Mouse (Mus musculus) stomach, embryonic 16.5 days (tissue): ENCODE results near the gene Zdhhc12. TPM values are rescaled to one million over a fixed set of nuclear protein-coding genes. Genes with fewer than 3 reads are reported as not detected.

Experiments used
- ATAC-seq: fragments of 200-750 bp; cut with Nextera tagmentation; 2 replicates; pipeline ENCODE4 v1.8.0; 2017; ENCODE audit warnings: moderate number of reproducible peaks, moderate TSS enrichment; ENCODE audit not compliant: insufficient read depth, low FRiP score
- H3K27ac ChIP-seq: fragments of 300-500 bp; sonication (generic); 2 replicates; pipeline ENCODE4 v1.5.1; 2014; ENCODE audit warnings: low read length
- H3K27me3 ChIP-seq: fragments of 300-500 bp; sonication (generic); 2 replicates; pipeline ENCODE4 v1.6.1; 2014; ENCODE audit warnings: low read length, control low read depth, mixed read lengths; ENCODE audit not compliant: control insufficient read depth, insufficient read depth
- H3K36me3 ChIP-seq: fragments of 300-500 bp; sonication (generic); 2 replicates; pipeline ENCODE4 v1.6.1; 2014; ENCODE audit warnings: low read length; ENCODE audit not compliant: control insufficient read depth, insufficient read depth
- H3K4me1 ChIP-seq: fragments of 300-500 bp; sonication (generic); 2 replicates; pipeline ENCODE4 v1.6.1; 2014; ENCODE audit warnings: low read length, control low read depth, mixed read lengths; ENCODE audit not compliant: control insufficient read depth, insufficient read depth
- H3K4me2 ChIP-seq: fragments of 300-500 bp; sonication (generic); 2 replicates; pipeline ENCODE4 v1.6.1; 2014; ENCODE audit warnings: low read depth, low read length, mixed read lengths
- H3K4me3 ChIP-seq: fragments of 300-500 bp; sonication (generic); replicated peaks from 2 replicates; pipeline ENCODE4 v1.5.1; 2014; ENCODE audit warnings: mild to moderate bottlenecking, low read length
- H3K9ac ChIP-seq: fragments of 300-500 bp; sonication (generic); 2 replicates; pipeline ENCODE4 v1.6.1; 2014; ENCODE audit warnings: low read length
- H3K9me3 ChIP-seq: fragments of 300-500 bp; sonication (generic); replicated peaks from 2 replicates; pipeline ENCODE4 v1.6.1; 2016; ENCODE audit warnings: low read length, control low read depth; ENCODE audit not compliant: control insufficient read depth
- WGBS: fragments of 180-500 bp; shearing (Covaris S2); extraction: QIAGEN DNeasy Blood & Tissue Kit; methylation state at CpG from one replicate; pipeline ENCODE4 v1.1.7; 2014; 5-methylcytosine and 5-hydroxymethylcytosine counted together
- polyA plus RNA-seq: library from polyadenylated mRNA; unstranded; fragments of >200 nt; fragmentation: Nextera tagmentation; extraction: Ambion mirVana; gene quantifications from 2 replicates; pipeline ENCODE4 v1.2.1, GENCODE M21; 2015

The Zdhhc12 gene
- polyA plus RNA-seq, 1 experiment from 2014 or later = 41.4 TPM

DNA sequence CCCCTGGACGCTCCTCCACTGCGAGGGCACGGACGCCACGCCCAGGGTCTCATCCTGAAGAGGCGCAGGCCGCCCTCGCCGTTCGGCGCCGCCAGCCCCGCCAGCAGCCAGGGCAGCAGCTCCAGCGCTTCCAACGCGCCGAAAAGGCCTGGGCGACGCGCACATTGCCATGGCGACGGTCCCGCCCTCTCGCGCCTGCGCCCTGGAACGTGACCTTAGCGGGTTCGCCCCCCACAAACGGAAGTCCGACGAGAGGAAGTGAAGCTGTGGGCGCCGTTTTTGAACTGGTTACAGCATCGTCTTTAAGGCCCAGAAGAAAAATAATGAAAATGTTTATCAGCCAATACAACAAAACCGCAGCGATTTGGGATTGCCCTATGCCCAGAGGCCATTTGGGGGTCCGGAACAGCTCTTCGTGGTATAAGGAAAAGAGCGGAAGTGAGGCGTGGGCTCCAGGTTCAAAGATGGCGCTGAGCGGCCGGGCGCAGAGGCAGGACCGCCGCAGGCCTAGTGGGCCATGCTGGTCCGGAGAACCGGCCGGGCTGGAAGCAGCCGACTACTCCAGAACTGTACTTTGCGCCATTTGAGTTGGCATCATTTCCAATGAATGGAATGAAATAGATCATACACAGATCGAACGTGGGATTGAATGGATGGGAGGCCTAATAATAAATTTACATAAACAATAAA, 44.6 kb downstream of the Zdhhc12 start, which contains the start of gene Wdr34:
Gene Wdr34 (minus strand): TSS at position 183 of the 690 bp plus-strand sequence.
- WGBS = under 1% methylated on average over 54 of the region's 54 CpGs
- no peaks in the 10 kb centered on the region for H3K27me3 ChIP-seq
- H3K27ac ChIP-seq = peak within 1 kb of the TSS; percentile 95
- H3K4me1 ChIP-seq = 0 out of 2 replicates have a peak, but pooled peaks cover 7% of the 10 kb centered on the region
- ATAC-seq = peak; percentile 97
- no peaks in the 10 kb centered on the region for H3K9me3 ChIP-seq
- H3K9ac ChIP-seq = peak within 1 kb of the TSS; percentile 82
- H3K4me3 ChIP-seq = peak within 1 kb of the TSS; percentile 73
- no peaks in the 10 kb centered on the region for H3K36me3 ChIP-seq
- peak within 1 kb of the TSS; percentile 61 for H3K4me2 ChIP-seq

DNA sequence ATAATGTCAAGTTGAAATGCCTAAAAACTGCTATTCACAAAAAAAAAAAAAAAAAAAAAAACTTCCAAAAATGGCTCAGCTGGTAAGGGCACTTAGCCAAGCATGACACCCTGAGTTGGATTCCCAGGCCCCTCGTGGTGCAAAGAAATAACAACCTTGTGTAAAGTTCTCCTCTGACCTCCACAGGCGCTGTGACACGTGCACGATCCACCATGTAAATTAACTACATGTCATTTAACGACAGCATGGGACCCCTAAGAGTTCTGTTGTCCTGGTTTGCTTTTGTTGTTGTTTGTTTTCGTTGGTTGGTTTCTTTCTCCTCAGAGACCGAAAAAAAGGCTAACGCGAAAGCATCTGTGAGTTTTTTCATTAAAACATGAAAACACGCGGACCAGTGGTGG, 45.3 kb downstream of the Zdhhc12 start:
- Histone ChIP-seq H3K4me1 (0 out of 2 replicates have a peak, but pooled peaks cover 7% of the 10 kb centered on the region), H3K27me3 (no peaks in the 10 kb centered on the region), H3K27ac (peak overlapping the region; percentile 95), H3K4me3 (peak overlapping the region; percentile 73), H3K36me3 (no peaks in the 10 kb centered on the region), H3K9ac (peak overlapping the region; percentile 82), H3K4me2 (peak overlapping the region; percentile 61), H3K9me3 (no peaks in the 10 kb centered on the region)
- ATAC-seq = no peak
- WGBS = 51% methylated on average over 11 of the region's 11 CpGs

DNA sequence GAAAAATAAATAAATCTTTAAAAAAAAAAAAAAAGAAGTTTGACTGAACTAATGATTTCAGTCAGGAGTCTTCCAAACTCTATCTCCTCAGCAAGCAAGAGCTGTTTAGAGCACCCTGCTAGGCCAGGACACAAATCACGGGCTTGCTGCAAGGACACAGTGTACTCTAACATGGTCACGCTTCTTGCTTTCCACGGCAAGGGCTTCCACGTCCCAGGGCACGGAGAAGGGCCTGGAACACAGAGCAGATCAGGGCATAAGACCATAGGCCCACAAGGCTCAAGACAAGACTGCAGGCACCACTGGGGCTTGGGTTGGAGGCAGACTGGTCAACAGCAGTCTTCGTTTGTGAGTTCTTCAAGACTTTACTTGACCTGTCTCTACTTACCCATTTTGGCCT, 46.3 kb downstream of the Zdhhc12 start:
- no peak overlapping the region for H3K27ac ChIP-seq
- 92% methylated on average over 6 of the region's 6 CpGs for WGBS
- H3K4me1 ChIP-seq = 0 out of 2 replicates have a peak, but pooled peaks cover 7% of the 10 kb centered on the region
- ATAC-seq = no peak
- no peak overlapping the region for H3K9ac ChIP-seq
- H3K9me3 ChIP-seq = no peaks in the 10 kb centered on the region
- H3K4me2 ChIP-seq = no peak overlapping the region
- H3K36me3 ChIP-seq = no peaks in the 10 kb centered on the region
- H3K27me3 ChIP-seq = no peaks in the 10 kb centered on the region
- no peak overlapping the region for H3K4me3 ChIP-seq

DNA sequence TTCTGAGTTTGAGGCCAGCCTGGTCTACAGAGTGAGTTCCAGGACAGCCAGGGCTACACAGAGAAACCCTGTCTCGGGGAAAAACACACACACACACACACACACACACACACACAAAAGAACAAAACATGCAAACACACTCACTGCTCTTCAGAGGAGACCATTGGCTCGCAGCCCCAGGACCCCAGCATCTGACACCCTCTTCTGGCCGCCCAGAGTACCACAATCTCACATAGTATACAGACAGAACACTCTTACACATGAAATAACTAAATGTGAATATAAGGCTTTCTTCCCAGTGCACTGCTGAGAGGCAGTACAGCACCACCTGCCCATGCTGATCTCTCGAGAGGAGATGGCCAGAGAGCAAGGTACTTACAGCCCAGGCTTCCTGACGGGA, 48.9 kb downstream of the Zdhhc12 start:
- ATAC-seq = no peak
- Histone ChIP-seq H3K27me3 (no peaks in the 10 kb centered on the region), H3K9me3 (no peaks in the 10 kb centered on the region), H3K9ac (no peak overlapping the region), H3K4me3 (no peak overlapping the region), H3K4me2 (no peak overlapping the region), H3K4me1 (0 out of 2 replicates have a peak, but pooled peaks cover 7% of the 10 kb centered on the region), H3K36me3 (no peaks in the 10 kb centered on the region), H3K27ac (no peak overlapping the region)
- WGBS = 84% methylated on average over 5 of the region's 5 CpGs

DNA sequence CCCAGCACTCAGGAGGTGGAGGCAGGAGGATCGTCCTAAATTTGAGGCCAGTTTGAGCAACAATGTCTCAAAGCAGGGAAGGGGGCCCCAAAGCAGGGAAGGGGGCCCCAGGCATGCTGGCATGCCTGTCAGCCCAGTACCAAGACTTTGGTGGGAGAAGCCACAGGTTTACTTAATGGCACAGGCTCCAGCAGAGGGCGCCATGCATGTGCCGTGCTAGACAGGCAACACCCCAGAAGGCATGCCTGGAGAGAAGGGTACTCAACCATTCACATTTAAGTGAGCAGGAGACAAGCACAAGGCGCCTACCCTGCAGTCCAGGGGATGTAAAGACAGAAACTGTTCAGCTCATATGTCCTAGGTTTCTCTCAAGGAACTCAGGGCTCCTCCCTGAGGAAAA, 51.0 kb downstream of the Zdhhc12 start:
- Histone ChIP-seq H3K4me3 (no peak overlapping the region), H3K4me1 (no peaks in the 10 kb centered on the region), H3K27me3 (no peaks in the 10 kb centered on the region), H3K27ac (no peak overlapping the region), H3K9me3 (no peaks in the 10 kb centered on the region), H3K4me2 (no peak overlapping the region), H3K9ac (no peak overlapping the region), H3K36me3 (no peaks in the 10 kb centered on the region)
- WGBS = 9% methylated on average over 4 of the region's 4 CpGs
- peak; percentile 70 for ATAC-seq

Other genes with a start within 250 kb of the Zdhhc12 start
- gene Cercam, start 224.5 kb downstream of the Zdhhc12 start, polyA plus RNA-seq = 38.3 and 38.9 TPM in 2 replicates
- 50.9 and 56.1 TPM in 2 replicates for gene Odf2, start 204.4 kb downstream of the Zdhhc12 start, polyA plus RNA-seq
- gene Gle1, start 158.2 kb downstream of the Zdhhc12 start, polyA plus RNA-seq = 50.0 and 54.3 TPM in 2 replicates
- gene Sptan1, start 128.1 kb downstream of the Zdhhc12 start, polyA plus RNA-seq = 84.2 and 96.3 TPM in 2 replicates
- gene Wdr34, start 44.8 kb downstream of the Zdhhc12 start, polyA plus RNA-seq = 23.2 and 26.1 TPM in 2 replicates
- 324 and 336 TPM in 2 replicates for gene Set, start 36.3 kb downstream of the Zdhhc12 start, polyA plus RNA-seq
- gene Pkn3, start 16.0 kb downstream of the Zdhhc12 start, polyA plus RNA-seq = 8.9 and 9.6 TPM in 2 replicates
- 5.1 and 5.4 TPM in 2 replicates for gene Zer1, start 30.9 kb upstream of the Zdhhc12 start, polyA plus RNA-seq
- 5.2 and 5.4 TPM in 2 replicates for gene Tbc1d13, start 40.1 kb upstream of the Zdhhc12 start, polyA plus RNA-seq
- 17.5 and 19.0 TPM in 2 replicates for gene Endog, start 77.8 kb upstream of the Zdhhc12 start, polyA plus RNA-seq
- gene Spout1, start 84.8 kb upstream of the Zdhhc12 start, polyA plus RNA-seq = 62.7 and 65.6 TPM in 2 replicates
- 25.8 and 39.2 TPM in 2 replicates for gene Kyat1, start 112.2 kb upstream of the Zdhhc12 start, polyA plus RNA-seq
- 34.0 and 40.1 TPM in 2 replicates for gene Lrrc8a, start 144.1 kb upstream of the Zdhhc12 start, polyA plus RNA-seq
- gene Gm28035, start 146.9 kb upstream of the Zdhhc12 start, polyA plus RNA-seq = 0.24 and 0.30 TPM in 2 replicates
- 13.3 and 13.5 TPM in 2 replicates for gene Phyhd1, start 172.6 kb upstream of the Zdhhc12 start, polyA plus RNA-seq
- not detected in 2 replicates for gene Gm28038, start 187.4 kb upstream of the Zdhhc12 start, polyA plus RNA-seq
- 32.4 and 34.0 TPM in 2 replicates for gene Dolk, start 192.7 kb upstream of the Zdhhc12 start, polyA plus RNA-seq
- 26.0 and 30.5 TPM in 2 replicates for gene Nup188, start 192.7 kb upstream of the Zdhhc12 start, polyA plus RNA-seq